Mouse (Mus musculus) liver, adult (tissue): ENCODE measurements around the gene Cacnb3.

ENCODE experiments used
- GATA4 ChIP-seq: IDR thresholded peaks from 2 replicates; pipeline ENCODE4 v1.6.1; 2014; ENCODE audit warnings: mild to moderate bottlenecking, low read length; ENCODE audit not compliant: insufficient replicate concordance

Gene Cacnb3

GRCm38 (mm10) chr15:98623361-98623821 lies 7.2 kb upstream of the Cacnb3 start:
- no peak for TF ChIP-seq GATA4

DNA sequence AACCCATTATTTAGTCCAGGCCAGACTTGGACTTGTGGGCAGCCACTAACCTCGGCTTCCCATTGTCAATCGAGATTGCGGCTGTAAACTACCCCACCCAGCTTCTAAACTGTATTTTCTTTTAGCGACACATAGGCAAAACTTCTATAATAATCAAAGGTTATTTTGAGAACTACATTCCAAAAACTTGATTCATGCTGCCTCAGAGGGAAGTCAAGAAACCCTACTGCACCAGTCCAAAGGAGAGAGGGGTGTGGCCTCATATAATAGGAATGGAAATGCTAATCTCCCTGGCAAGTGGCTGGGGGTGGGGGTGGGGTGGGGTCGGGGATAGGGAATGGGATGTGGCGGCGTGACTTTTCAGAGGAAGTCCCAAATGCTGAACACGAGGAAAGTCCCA lies 4.6 kb upstream of the Cacnb3 start:
- TF ChIP-seq GATA4, result no peak

DNA sequence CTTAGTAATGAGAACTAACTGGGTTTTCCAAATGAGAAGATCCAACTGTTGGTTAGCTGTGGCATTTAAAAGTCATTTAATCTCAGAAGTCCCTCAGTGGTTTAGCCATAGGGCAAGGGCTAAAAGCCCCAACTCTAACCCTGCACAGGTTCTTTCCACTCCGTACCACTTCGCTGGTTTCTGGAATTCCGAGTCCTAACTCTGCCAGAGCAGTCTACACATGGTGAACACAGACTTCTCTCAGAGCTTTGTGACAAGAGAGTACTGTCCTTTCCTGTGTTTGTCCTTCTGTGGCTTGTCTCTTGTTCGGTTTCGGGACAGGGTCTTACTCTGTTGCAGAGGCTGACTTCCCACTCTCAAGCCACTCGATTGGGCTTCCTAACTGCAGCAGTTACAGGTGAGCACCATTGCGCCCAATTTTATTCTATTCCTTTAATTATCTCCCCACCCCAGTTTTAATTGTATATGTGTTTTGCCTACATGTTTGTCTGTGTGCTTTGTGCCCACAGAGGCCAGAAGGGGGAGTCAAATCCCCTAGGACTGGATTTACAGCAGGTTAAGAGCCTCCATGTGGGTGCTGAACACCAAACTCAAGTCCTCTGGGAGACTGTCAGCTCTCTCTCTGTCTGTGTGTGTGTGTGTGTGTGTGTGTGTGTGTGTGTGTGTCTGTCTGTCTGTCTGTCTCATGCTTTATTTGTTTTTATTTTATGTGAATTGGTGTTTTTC lies 4.0 kb upstream of the Cacnb3 start:
- no peak for TF ChIP-seq GATA4

DNA sequence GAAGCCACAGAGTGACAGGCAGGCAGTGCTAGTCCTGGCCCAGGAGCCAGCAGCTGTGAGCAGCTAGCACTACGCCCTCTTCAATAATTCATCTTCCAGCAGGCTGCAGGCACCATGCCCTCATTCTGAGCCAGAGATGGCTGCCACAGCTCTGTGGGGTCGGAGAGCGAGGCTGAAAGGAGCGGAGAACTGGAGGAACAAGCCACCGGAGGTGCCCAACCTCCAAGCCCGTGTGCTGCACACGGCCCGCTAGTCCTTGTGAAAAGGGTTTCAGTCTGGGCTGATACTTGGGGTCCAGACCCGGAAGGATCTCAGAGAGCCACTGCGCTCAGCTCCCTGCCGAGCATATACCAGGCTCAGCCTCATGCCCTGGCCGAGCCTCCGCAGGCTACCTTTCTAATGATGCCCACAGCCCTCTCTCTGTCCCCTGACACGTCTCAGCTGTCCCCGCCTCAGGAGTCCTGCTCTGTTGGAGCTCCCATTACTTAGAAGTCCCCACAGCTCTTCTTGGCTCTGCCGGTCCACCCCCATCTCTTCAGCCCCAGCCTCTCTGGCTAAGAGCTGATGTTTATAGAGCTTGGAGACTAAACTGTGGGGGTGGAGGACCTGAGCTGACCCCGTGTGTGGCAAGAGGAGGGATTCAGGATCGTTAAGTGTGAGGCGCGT lies 1.9 kb upstream of the Cacnb3 start:
- no peak for TF ChIP-seq GATA4

DNA sequence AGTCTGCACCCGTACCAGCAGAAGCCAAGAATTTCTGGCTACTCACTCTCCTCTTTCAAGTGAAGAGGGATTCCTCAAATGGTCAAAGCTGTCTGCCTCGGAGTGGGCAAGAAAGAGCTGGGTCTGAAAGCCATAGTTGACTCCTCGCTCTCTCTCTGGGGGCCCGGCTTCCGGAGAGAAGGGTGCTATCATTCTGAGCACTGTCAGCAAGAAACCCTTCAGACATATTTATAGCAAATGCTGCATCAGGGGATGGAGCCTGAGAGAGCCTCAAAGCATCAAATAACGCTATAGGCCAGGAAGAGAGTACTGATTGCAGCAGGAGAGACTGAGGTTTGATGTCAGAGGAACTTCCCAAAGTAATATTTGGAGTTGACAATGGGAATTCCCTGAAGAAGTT lies 1.2 kb upstream of the Cacnb3 start:
- TF ChIP-seq GATA4, result no peak

DNA sequence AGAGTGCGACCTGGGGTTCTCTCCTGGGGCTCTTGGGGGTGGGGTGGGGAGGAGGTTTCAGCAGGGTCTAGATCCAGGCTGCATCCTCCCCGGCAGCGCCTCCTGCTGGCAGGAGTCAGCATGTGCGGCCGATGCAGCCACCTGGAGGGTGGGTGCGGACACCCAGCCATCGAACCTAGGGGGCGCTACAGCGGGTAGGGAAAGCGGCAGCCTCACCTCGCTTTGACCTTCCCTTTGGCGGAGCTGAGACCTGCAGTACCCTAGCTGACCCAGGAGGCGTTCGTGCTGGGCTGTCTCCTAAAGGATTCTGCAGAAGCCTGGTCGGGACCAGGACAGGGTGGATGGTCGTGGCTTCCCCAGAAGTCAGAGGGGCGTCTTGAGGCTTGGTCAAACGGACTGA lies 853 bp downstream of the Cacnb3 start:
- no peak for TF ChIP-seq GATA4

DNA sequence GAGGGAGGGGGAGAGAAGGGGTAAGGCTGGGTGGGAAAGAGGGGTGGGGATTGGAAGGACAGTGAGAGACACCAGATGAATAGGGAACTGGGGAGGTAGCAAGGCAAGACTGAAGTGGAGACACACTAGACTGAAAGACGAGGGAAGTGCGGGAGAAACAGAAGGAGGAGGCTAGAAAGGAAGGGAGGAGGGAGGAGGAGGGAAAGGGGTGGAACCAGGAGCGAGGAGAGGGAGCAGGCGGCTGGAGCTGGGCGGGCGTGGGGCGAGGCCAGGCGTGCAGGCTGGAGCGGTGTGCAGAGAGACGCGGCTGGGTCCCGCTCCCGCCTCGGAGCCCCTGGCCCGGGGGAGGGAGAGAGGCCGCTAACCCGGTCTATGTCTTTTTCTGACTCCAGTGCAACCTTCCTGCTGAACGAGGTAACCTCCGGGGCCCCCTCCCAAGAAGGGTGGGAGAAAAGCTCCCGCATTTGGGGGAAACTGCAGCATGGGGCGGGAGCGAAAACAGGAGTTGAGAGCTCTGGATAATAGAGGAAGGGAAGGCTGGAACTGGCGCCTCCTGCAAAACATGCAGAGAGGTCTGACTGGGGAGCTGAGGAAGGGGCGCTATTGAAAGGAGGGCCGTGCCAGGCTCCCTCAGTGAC lies 1.6 kb downstream of the Cacnb3 start:
- TF ChIP-seq GATA4, result no peak

DNA sequence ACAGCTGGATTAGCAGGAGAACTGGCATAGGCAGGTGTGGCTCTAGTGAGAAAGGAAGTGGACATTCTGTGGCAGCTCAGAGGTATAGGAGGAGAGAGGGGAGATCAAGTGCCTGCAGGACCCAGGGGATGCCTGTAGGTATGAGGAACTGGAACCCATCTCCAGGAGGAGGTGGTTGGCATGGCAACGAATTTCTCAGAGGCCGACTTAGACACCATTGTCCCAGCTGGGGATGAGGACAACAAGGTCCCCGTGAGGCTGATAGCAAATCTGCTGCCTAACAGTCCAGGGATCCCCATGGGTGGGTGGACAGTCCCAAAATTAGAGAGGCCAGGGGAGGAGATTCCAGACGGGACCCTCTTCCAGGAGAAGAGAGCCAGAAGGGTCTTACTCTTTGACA lies 2.3 kb downstream of the Cacnb3 start:
- TF ChIP-seq GATA4, result no peak

GRCm38 (mm10) chr15:98633822-98634470 lies 3.3 kb downstream of the Cacnb3 start:
- no peak for TF ChIP-seq GATA4

DNA sequence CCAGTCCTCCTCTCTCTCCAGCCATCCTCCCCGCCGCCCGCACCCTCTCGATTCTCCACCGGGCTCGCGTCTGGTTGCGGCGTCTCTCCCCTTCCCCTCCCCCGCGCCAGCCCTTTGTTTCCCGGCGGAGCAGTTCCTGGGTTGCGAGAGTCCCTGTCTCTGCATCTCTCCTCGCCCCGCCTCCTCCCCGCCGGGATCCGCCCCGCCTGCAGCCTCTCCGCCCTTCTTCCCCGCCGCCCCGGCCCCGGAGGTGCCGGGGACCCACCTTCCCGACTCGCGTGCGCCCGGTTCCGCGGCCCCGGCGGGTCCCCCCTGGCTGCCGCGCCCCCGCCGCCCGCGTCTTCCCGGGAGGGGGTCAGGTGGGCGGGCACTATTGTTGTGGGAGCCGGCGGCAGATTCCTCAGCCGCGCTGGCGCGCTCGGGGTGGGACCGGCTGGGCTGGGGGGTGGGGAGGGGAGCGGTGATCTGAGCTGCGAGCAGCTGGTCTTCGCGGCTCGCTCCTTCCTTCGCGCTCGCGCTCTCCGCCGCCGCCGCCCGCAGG lies 4.0 kb downstream of the Cacnb3 start:
- TF ChIP-seq GATA4, result no peak

- TF ChIP-seq GATA4, result no peak
These were observed 4.7 kb downstream of the Cacnb3 start for GRCm38 (mm10) chr15:98635291-98635841.

- TF ChIP-seq GATA4, result no peak
These were observed 5.9 kb downstream of the Cacnb3 start for GRCm38 (mm10) chr15:98636517-98636916.

- TF ChIP-seq GATA4, result no peak
These were observed 6.5 kb downstream of the Cacnb3 start for GRCm38 (mm10) chr15:98637155-98637554.

- TF ChIP-seq GATA4, result no peak
These were observed 9.5 kb downstream of the Cacnb3 start for GRCm38 (mm10) chr15:98640157-98640556.

- TF ChIP-seq GATA4, result no peak
These were observed 13.8 kb downstream of the Cacnb3 start for GRCm38 (mm10) chr15:98644406-98644805.
